Mouse (Mus musculus) cerebellum, adult 2 months (tissue): Measurements from ENCODE around the gene Man2a1.

ENCODE experiments used
- CTCF ChIP-seq: fragments of 200-500 bp; IDR thresholded peaks from 2 replicates; pipeline ENCODE4 v1.5.1; 2011; ENCODE audit warnings: low read depth, mild to moderate bottlenecking, control low read depth, low read length, moderate library complexity, borderline replicate concordance; ENCODE audit not compliant: insufficient read depth
- POLR2A ChIP-seq: fragments of 200-500 bp; IDR thresholded peaks from 2 replicates; pipeline ENCODE4 v1.6.1; 2011; ENCODE audit warnings: low read length, control low read depth, borderline replicate concordance; ENCODE audit not compliant: insufficient read depth

GRCm38 (mm10) chr17:64612930-64613329 is 12.4 kb downstream of the Man2a1 start:
- no peak for TF ChIP-seq POLR2A
- no peak for TF ChIP-seq CTCF
